Mouse (Mus musculus) MEL (cell line): ENCODE data around the gene Ccnc. TPM values are rescaled to one million over a fixed set of nuclear protein-coding genes. Genes with fewer than 3 reads are reported as not detected.

ENCODE experiments used
- DNase-seq: peaks from one replicate; pipeline ENCODE4 v3.0.0; 2011; ENCODE audit warnings: low read depth, low spot score
- H3K27ac ChIP-seq: 2 replicates; pipeline ENCODE4 v1.5.1; 2012; ENCODE audit warnings: low read depth, mild to moderate bottlenecking, control low read depth, low read length, moderate library complexity; ENCODE audit not compliant: control insufficient read depth
- H3K27me3 ChIP-seq, 2 experiments: fragments of 150-350 bp in 1 of 2; sonication (generic) in 1 of 2; 2 replicates each; pipeline ENCODE4 v1.6.1; 2012; ENCODE audit warnings: low read length in 2 of 2, mild to moderate bottlenecking in 2 of 2, improper control_type of control experiment in 1 of 2, moderate library complexity in 1 of 2; ENCODE audit not compliant: insufficient read depth in 2 of 2, control insufficient read depth in 1 of 2
- H3K36me3 ChIP-seq, 2 experiments: 2 replicates each; pipeline ENCODE4 v1.6.1; 2012 to 2014; ENCODE audit warnings: low read length in 2 of 2, improper control_type of control experiment in 1 of 2, inconsistent platforms in 1 of 2, mild to moderate bottlenecking in 1 of 2; ENCODE audit not compliant: insufficient read depth in 2 of 2, control insufficient read depth in 1 of 2
- H3K4me1 ChIP-seq, 2 experiments: fragments of 150-350 bp in 1 of 2; sonication (generic) in 1 of 2; 2 replicates each; pipeline ENCODE4 v1.6.1; 2012; ENCODE audit warnings: low read length in 2 of 2, improper control_type of control experiment in 1 of 2, mild to moderate bottlenecking in 1 of 2; ENCODE audit not compliant: insufficient read depth in 2 of 2, control insufficient read depth in 1 of 2
- H3K4me3 ChIP-seq, 2 experiments: fragments of 150-350 bp in 1 of 2; sonication (generic) in 1 of 2; 2 replicates each; pipeline ENCODE4 v1.5.1; 2012; ENCODE audit warnings: low read depth in 2 of 2, low read length in 2 of 2, mild to moderate bottlenecking in 2 of 2, moderate library complexity in 2 of 2, control low read depth in 1 of 2, improper control_type of control experiment in 1 of 2; ENCODE audit not compliant: control insufficient read depth in 1 of 2, insufficient read depth in 1 of 2
- H3K79me2 ChIP-seq: 2 replicates; pipeline ENCODE4 v1.6.1; 2012; ENCODE audit warnings: mild to moderate bottlenecking, low read length, moderate library complexity; ENCODE audit not compliant: control insufficient read depth, poor library complexity, insufficient read depth
- H3K9ac ChIP-seq: 2 replicates; pipeline ENCODE4 v1.6.1; 2012; ENCODE audit warnings: low read depth, mild to moderate bottlenecking, control low read depth, low read length, moderate library complexity; ENCODE audit not compliant: control insufficient read depth, poor library complexity, severe bottlenecking
- H3K9me3 ChIP-seq: fragments of 150-350 bp; sonication (generic); replicated peaks from 2 replicates; pipeline ENCODE4 v1.6.1; 2012; ENCODE audit warnings: mild to moderate bottlenecking, low read length, improper control_type of control experiment, moderate library complexity; ENCODE audit not compliant: insufficient read depth
- BHLHE40 ChIP-seq: IDR thresholded peaks from 2 replicates; pipeline ENCODE4 v1.6.1; 2012; ENCODE audit warnings: low read depth, mild to moderate bottlenecking, inconsistent platforms, low read length, improper control_type of control experiment, borderline replicate concordance
- CHD1 ChIP-seq: IDR thresholded peaks from 2 replicates; pipeline ENCODE4 v1.6.1; 2012; ENCODE audit warnings: low read depth, mild to moderate bottlenecking, inconsistent platforms, low read length, improper control_type of control experiment
- CHD2 ChIP-seq: IDR thresholded peaks from 2 replicates; pipeline ENCODE4 v1.6.1; 2011; ENCODE audit warnings: low read length, improper control_type of control experiment
- CTCF ChIP-seq, 3 experiments: IDR thresholded peaks in 2 of 3; conservative IDR thresholded peaks in 1 of 3; 2 replicates each; pipeline ENCODE4 v1.5.1; 2011 to 2012; ENCODE audit warnings: low read length in 3 of 3, low read depth in 2 of 3, mild to moderate bottlenecking in 2 of 3, improper control_type of control experiment in 1 of 3, inconsistent platforms in 1 of 3, mixed read lengths in 1 of 3, moderate library complexity in 1 of 3; ENCODE audit not compliant: control insufficient read depth in 1 of 3, insufficient read depth in 1 of 3, poor library complexity in 1 of 3, severe bottlenecking in 1 of 3
- ELF1 ChIP-seq: IDR thresholded peaks from 2 replicates; pipeline ENCODE4 v1.6.1; 2014; ENCODE audit warnings: low read depth, mild to moderate bottlenecking, inconsistent platforms, low read length, improper control_type of control experiment, moderate library complexity
- EP300 ChIP-seq, 2 experiments: IDR thresholded peaks; 2 replicates each; pipeline ENCODE4 v1.6.1; 2011; ENCODE audit warnings: improper control_type of control experiment in 2 of 2, low read length in 2 of 2, low read depth in 1 of 2, mild to moderate bottlenecking in 1 of 2
- ETS1 ChIP-seq: IDR thresholded peaks from 2 replicates; pipeline ENCODE4 v1.6.1; 2012; ENCODE audit warnings: low read depth, mild to moderate bottlenecking, inconsistent platforms, low read length, improper control_type of control experiment, moderate library complexity
- GABPA ChIP-seq: IDR thresholded peaks from 2 replicates; pipeline ENCODE4 v1.6.1; 2012; ENCODE audit warnings: low read depth, mild to moderate bottlenecking, inconsistent platforms, low read length, improper control_type of control experiment, moderate library complexity
- GATA1 ChIP-seq: IDR thresholded peaks from 2 replicates; pipeline ENCODE4 v1.6.1; 2011; ENCODE audit warnings: low read depth, low read length, improper control_type of control experiment
- HCFC1 ChIP-seq: IDR thresholded peaks from 2 replicates; pipeline ENCODE4 v1.6.1; 2012; ENCODE audit warnings: low read depth, mild to moderate bottlenecking, inconsistent platforms, low read length, improper control_type of control experiment, moderate library complexity
- JUND ChIP-seq: IDR thresholded peaks from 2 replicates; pipeline ENCODE4 v1.6.1; 2011; ENCODE audit warnings: low read depth, mild to moderate bottlenecking, improper control_type of control experiment, low read length
- KAT2A ChIP-seq: conservative IDR thresholded peaks from 2 replicates; pipeline ENCODE4 v1.6.1; 2012; ENCODE audit warnings: low read depth, low read length, improper control_type of control experiment, inconsistent platforms
- MAFK ChIP-seq: IDR thresholded peaks from 2 replicates; pipeline ENCODE4 v1.6.1; 2011; ENCODE audit warnings: low read depth, mild to moderate bottlenecking, low read length, improper control_type of control experiment, borderline replicate concordance
- MAX ChIP-seq: IDR thresholded peaks from 2 replicates; pipeline ENCODE4 v1.6.1; 2011; ENCODE audit warnings: low read length, improper control_type of control experiment
- MAZ ChIP-seq: IDR thresholded peaks from 2 replicates; pipeline ENCODE4 v1.6.1; 2012; ENCODE audit warnings: low read depth, mild to moderate bottlenecking, inconsistent platforms, low read length, improper control_type of control experiment
- MEF2A ChIP-seq: IDR thresholded peaks from 2 replicates; pipeline ENCODE4 v1.6.1; 2014; ENCODE audit warnings: low read depth, mild to moderate bottlenecking, inconsistent platforms, low read length, improper control_type of control experiment; ENCODE audit not compliant: poor library complexity, insufficient replicate concordance, severe bottlenecking; ENCODE audit errors: extremely low read depth
- MXI1 ChIP-seq: IDR thresholded peaks from 2 replicates; pipeline ENCODE4 v1.6.1; 2011; ENCODE audit warnings: mild to moderate bottlenecking, low read depth, low read length, improper control_type of control experiment
- MYB ChIP-seq: IDR thresholded peaks from 2 replicates; pipeline ENCODE4 v1.6.1; 2011; ENCODE audit warnings: mild to moderate bottlenecking, low read depth, low read length, improper control_type of control experiment
- MYC ChIP-seq: IDR thresholded peaks from 2 replicates; pipeline ENCODE4 v1.6.1; 2011; ENCODE audit warnings: low read depth, mild to moderate bottlenecking, low read length, improper control_type of control experiment, moderate library complexity
- NELFE ChIP-seq: IDR thresholded peaks from 2 replicates; pipeline ENCODE4 v1.6.1; 2011; ENCODE audit warnings: low read depth, low read length, improper control_type of control experiment
- NRF1 ChIP-seq: IDR thresholded peaks from 2 replicates; pipeline ENCODE4 v1.6.1; 2014; ENCODE audit warnings: low read depth, mild to moderate bottlenecking, inconsistent platforms, low read length, improper control_type of control experiment, moderate library complexity; ENCODE audit not compliant: poor library complexity, insufficient read depth, severe bottlenecking
- POLR2A ChIP-seq, 2 experiments: IDR thresholded peaks; 2 replicates each; pipeline ENCODE4 v1.6.1; 2011 to 2012; ENCODE audit warnings: low read length in 2 of 2, mild to moderate bottlenecking in 2 of 2, control low read depth in 1 of 2, improper control_type of control experiment in 1 of 2, low read depth in 1 of 2, moderate library complexity in 1 of 2; ENCODE audit not compliant: control insufficient read depth in 1 of 2, insufficient read depth in 1 of 2, poor library complexity in 1 of 2
- POLR2AphosphoS2 ChIP-seq: IDR thresholded peaks from 2 replicates; pipeline ENCODE4 v1.6.1; 2011; ENCODE audit warnings: low read length, improper control_type of control experiment
- POLR2AphosphoS5 ChIP-seq: IDR thresholded peaks from 2 replicates; pipeline ENCODE4 v1.6.1; 2012; ENCODE audit warnings: low read depth, borderline replicate concordance, mild to moderate bottlenecking, inconsistent platforms, low read length, moderate library complexity, mixed read lengths
- RAD21 ChIP-seq: IDR thresholded peaks from 2 replicates; pipeline ENCODE4 v1.6.1; 2011; ENCODE audit warnings: mild to moderate bottlenecking, low read depth, low read length, improper control_type of control experiment
- SMC3 ChIP-seq: IDR thresholded peaks from 2 replicates; pipeline ENCODE4 v1.6.1; 2011; ENCODE audit warnings: low read depth, low read length, improper control_type of control experiment
- TAL1 ChIP-seq: IDR thresholded peaks from 2 replicates; pipeline ENCODE4 v1.6.1; 2012; ENCODE audit warnings: mild to moderate bottlenecking, inconsistent platforms, low read length, moderate library complexity, mixed read lengths
- TBP ChIP-seq: IDR thresholded peaks from 2 replicates; pipeline ENCODE4 v1.8.0; 2011; ENCODE audit warnings: low read depth, low read length, improper control_type of control experiment
- TCF12 ChIP-seq: IDR thresholded peaks from 2 replicates; pipeline ENCODE4 v1.6.1; 2014; ENCODE audit warnings: low read depth, mild to moderate bottlenecking, inconsistent platforms, low read length, improper control_type of control experiment, moderate library complexity
- UBTF ChIP-seq: IDR thresholded peaks from 2 replicates; pipeline ENCODE4 v1.6.1; 2012; ENCODE audit warnings: low read depth, mild to moderate bottlenecking, inconsistent platforms, low read length, improper control_type of control experiment, moderate library complexity, borderline replicate concordance; ENCODE audit not compliant: insufficient read depth
- USF1 ChIP-seq: IDR thresholded peaks from 2 replicates; pipeline ENCODE4 v1.6.1; 2014; ENCODE audit warnings: low read depth, mild to moderate bottlenecking, inconsistent platforms, low read length, improper control_type of control experiment, moderate library complexity
- USF2 ChIP-seq, 2 experiments: IDR thresholded peaks; 2 replicates each; pipeline ENCODE4 v1.6.1; 2011 to 2012; ENCODE audit warnings: improper control_type of control experiment in 2 of 2, low read length in 2 of 2, borderline replicate concordance in 1 of 2, inconsistent platforms in 1 of 2, low read depth in 1 of 2, mild to moderate bottlenecking in 1 of 2; ENCODE audit not compliant: insufficient read depth in 1 of 2
- ZC3H11A ChIP-seq: IDR thresholded peaks from 2 replicates; pipeline ENCODE4 v1.6.1; 2012; ENCODE audit warnings: low read depth, mild to moderate bottlenecking, inconsistent platforms, low read length, improper control_type of control experiment
- ZKSCAN1 ChIP-seq: IDR thresholded peaks from 2 replicates; pipeline ENCODE4 v1.6.1; 2012; ENCODE audit warnings: low read depth, mild to moderate bottlenecking, inconsistent platforms, low read length, improper control_type of control experiment, moderate library complexity
- ZNF384 ChIP-seq: IDR thresholded peaks from 2 replicates; pipeline ENCODE4 v1.6.1; 2012; ENCODE audit warnings: low read depth, mild to moderate bottlenecking, inconsistent platforms, low read length, improper control_type of control experiment
- polyA plus RNA-seq, 2 experiments: library from polyadenylated mRNA; stranded (reverse) in 1 of 2; unstranded in 1 of 2; fragments of >175 nt in 1 of 2; fragments of >200 nt in 1 of 2; gene quantifications; 2 replicates each; pipeline versions ENCODE4 v1.2.1 to v1.2.4; 2012; ENCODE audit warnings: low replicate concordance in 2 of 2, low read depth in 1 of 2; ENCODE audit not compliant: insufficient read length in 2 of 2, insufficient read depth in 1 of 2, missing spikeins in 1 of 2
- total RNA-seq: library from RNA; depleted of rRNA; stranded (reverse); fragments of 300-350 nt; gene quantifications from 2 replicates; pipeline ENCODE4 v1.2.3, GENCODE M21; 2012

Ccnc gene
- total and polyA plus RNA-seq, 3 experiments: 14.7 to 196 (median 16.0) TPM

DNA sequence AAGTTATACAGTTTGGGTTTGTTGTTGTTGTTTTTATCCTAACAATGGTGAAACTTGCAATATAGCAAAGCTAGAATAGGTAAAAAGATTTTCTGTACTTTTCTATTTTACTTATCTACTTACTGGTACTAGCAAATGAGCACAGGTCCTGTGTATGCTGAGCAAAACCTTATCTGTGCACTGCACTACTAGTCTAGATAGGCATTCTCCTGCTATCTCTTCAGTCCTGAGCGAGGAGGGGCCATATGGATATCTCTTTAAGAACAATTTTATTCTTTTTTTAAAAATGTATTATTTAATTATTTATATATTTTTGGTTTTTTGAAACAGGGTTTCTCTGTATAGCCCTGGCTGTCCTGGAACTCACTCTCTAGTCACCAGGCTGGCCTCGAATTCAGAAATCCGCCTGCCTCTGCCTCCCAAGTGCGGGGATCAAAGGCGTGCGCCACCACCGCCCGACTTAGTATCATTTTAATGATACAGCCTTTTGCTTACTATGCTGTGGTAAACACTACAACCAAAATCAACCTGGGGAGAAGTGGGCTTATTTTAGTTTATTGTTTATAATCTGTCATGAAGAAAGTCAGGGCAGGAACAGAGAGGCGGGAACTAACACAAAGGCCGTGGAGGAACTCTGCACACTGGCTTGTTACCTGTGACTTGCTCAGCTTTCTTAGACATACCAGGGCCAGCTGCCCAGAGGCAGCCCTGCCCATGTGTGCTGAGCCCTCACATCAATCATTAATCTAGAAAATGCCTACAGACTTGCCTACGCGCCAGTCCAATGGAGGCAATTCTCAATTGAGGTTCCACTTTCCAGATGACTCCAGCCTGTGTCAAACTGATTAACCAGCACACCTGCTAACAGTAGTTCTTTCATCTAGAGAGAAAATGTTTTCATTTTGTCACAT, 53.6 kb downstream of the Ccnc start:
- peaks cover 5% of the 10 kb centered on the region for H3K79me2 ChIP-seq
- peak; percentile 68 for DNase-seq
- peak overlapping the region; percentile 45; the same call in 1 of the 2 replicates for H3K27ac ChIP-seq
- H3K4me1 ChIP-seq: peaks cover 22 to 23% of the 10 kb centered on the region in 2 experiments
- no peaks in the 10 kb centered on the region for H3K27me3 ChIP-seq
- no peaks in the 10 kb centered on the region for H3K9me3 ChIP-seq
- no peak overlapping the region for H3K4me3 ChIP-seq
- no peak overlapping the region for H3K9ac ChIP-seq
- H3K36me3 ChIP-seq: peaks cover 9 to 37% of the 10 kb centered on the region in 2 experiments
- no peak for TF ChIP-seq TBP
- peak; percentile 65; the same call in 1 of the 2 replicates for TF ChIP-seq MAFK
- TF ChIP-seq MAZ: peak; percentile 82
- 0 out of 2 replicates have a peak, but pooled peaks have one; percentile 14 for TF ChIP-seq KAT2A
- TF ChIP-seq CHD1: no peak
- TF ChIP-seq MYC: 0 out of 2 replicates have a peak, but pooled peaks have one; percentile 39
- TF ChIP-seq EP300 (IDR thresholded peaks at IDR 0.05; ENCODE audit: low read depth in 1 of 2, low read length in 2 of 2): peak; percentile 95 to 97
- peak; percentile 98 for TF ChIP-seq GATA1
- no peak for TF ChIP-seq NRF1
- no peak for TF ChIP-seq POLR2A (IDR thresholded peaks at IDR 0.05; ENCODE audit: control insufficient read depth in 1 of 2, insufficient read depth in 1 of 2, low read depth in 1 of 2, low read length in 2 of 2, poor library complexity in 1 of 2)
- TF ChIP-seq MXI1: 0 out of 2 replicates have a peak, but pooled peaks have one; percentile 57
- TF ChIP-seq ZNF384: peak; percentile 85
- peak; percentile 49; the same call in 1 of the 2 replicates for TF ChIP-seq BHLHE40
- TF ChIP-seq RAD21: no peak
- no peak for TF ChIP-seq MAX
- TF ChIP-seq JUND: no peak
- TF ChIP-seq HCFC1: 0 out of 2 replicates have a peak, but pooled peaks have one; percentile 25
- TF ChIP-seq POLR2AphosphoS2: no peak
- TF ChIP-seq UBTF: no peak
- peak; percentile 34; the same call in 1 of the 2 replicates for TF ChIP-seq CHD2
- TF ChIP-seq TCF12: peak; percentile 99
- no peak for TF ChIP-seq ZKSCAN1
- no peak for TF ChIP-seq GABPA
- no peak for TF ChIP-seq USF2 (IDR thresholded peaks at IDR 0.05; ENCODE audit: borderline replicate concordance in 1 of 2, insufficient read depth in 1 of 2, low read depth in 1 of 2, low read length in 2 of 2)
- peak; percentile 71 for TF ChIP-seq TAL1
- TF ChIP-seq SMC3: no peak
- no peak for TF ChIP-seq POLR2AphosphoS5
- 0 out of 2 replicates have a peak, but pooled peaks have one; percentile 19 for TF ChIP-seq ELF1
- TF ChIP-seq NELFE: no peak
- no peak for TF ChIP-seq ZC3H11A
- TF ChIP-seq MYB: no peak
- TF ChIP-seq MEF2A: no peak
- no peak for TF ChIP-seq USF1
- no peak for TF ChIP-seq CTCF (IDR thresholded peaks at IDR 0.05 in 2 of 3, conservative IDR thresholded peaks at IDR 0.05 in 1 of 3; ENCODE audit: control insufficient read depth in 1 of 3, insufficient read depth in 1 of 3, low read depth in 2 of 3, low read length in 3 of 3, poor library complexity in 1 of 3, severe bottlenecking in 1 of 3)
- TF ChIP-seq ETS1: peak; percentile 84
